Mouse (Mus musculus) thymus, postnatal 0 days (tissue): ENCODE measurements around the gene Inpp5k. TPM values are rescaled to one million over a fixed set of nuclear protein-coding genes. Genes with fewer than 3 reads are reported as not detected.

Experiments used
- DNase-seq: peaks from one replicate; pipeline ENCODE4 v3.0.0-alpha.2; 2015; ENCODE audit warnings: low spot score
- polyA plus RNA-seq: library from polyadenylated mRNA; unstranded; fragments of >200 nt; fragmentation: Nextera tagmentation; extraction: Ambion mirVana; gene quantifications from 2 replicates; pipeline ENCODE4 v1.2.1, GENCODE M21; 2015

The Inpp5k gene
- polyA plus RNA-seq, 1 experiment from 2014 or later: 63.9 TPM

GRCm38 (mm10) chr11:75653781-75654470 lies 23.1 kb downstream of the Inpp5k start:
- peak; percentile 78 for DNase-seq

- peak; percentile 69 for DNase-seq
These were observed 23.9 kb downstream of the Inpp5k start for GRCm38 (mm10) chr11:75654471-75655390.

- peak; percentile 54 for DNase-seq
These were observed 25.1 kb downstream of the Inpp5k start for GRCm38 (mm10) chr11:75655621-75656545.

GRCm38 (mm10) chr11:75656621-75657590 lies 26.1 kb downstream of the Inpp5k start:
- no peak for DNase-seq

GRCm38 (mm10) chr11:75657841-75658240 lies 27.1 kb downstream of the Inpp5k start:
- DNase-seq: no peak

- DNase-seq: no peak
These were observed 27.5 kb downstream of the Inpp5k start for GRCm38 (mm10) chr11:75658311-75658710.

GRCm38 (mm10) chr11:75658996-75659750 lies 28.4 kb downstream of the Inpp5k start:
- DNase-seq: no peak

GRCm38 (mm10) chr11:75660081-75660590 lies 29.3 kb downstream of the Inpp5k start:
- DNase-seq: no peak

GRCm38 (mm10) chr11:75660941-75661800 lies 30.4 kb downstream of the Inpp5k start:
- DNase-seq: no peak

- no peak for DNase-seq
These were observed 31.3 kb downstream of the Inpp5k start for GRCm38 (mm10) chr11:75662131-75662530.

- no peak for DNase-seq
These were observed 35.5 kb downstream of the Inpp5k start for GRCm38 (mm10) chr11:75666296-75666695.

- no peak for DNase-seq
These were observed 37.8 kb downstream of the Inpp5k start for GRCm38 (mm10) chr11:75668621-75669020.

GRCm38 (mm10) chr11:75669176-75669852 lies 38.5 kb downstream of the Inpp5k start:
- no peak for DNase-seq

GRCm38 (mm10) chr11:75669853-75670200 lies 39.0 kb downstream of the Inpp5k start:
- no peak for DNase-seq

GRCm38 (mm10) chr11:75671426-75672180 lies 40.8 kb downstream of the Inpp5k start:
- no peak for DNase-seq

- no peak for DNase-seq
These were observed 42.6 kb downstream of the Inpp5k start for GRCm38 (mm10) chr11:75673411-75673810.

GRCm38 (mm10) chr11:75674875-75675274 lies 44.1 kb downstream of the Inpp5k start:
- DNase-seq: no peak
